Mouse (Mus musculus) midbrain, postnatal 0 days (tissue): ENCODE measurements at regions not wholly inside any gene's neighbourhood (a gene's known extent, or its start where the extent isn't known, plus 50 kb on each side); places are given as distances from the start of the nearest gene placed in this dataset.
A peak's percentile ranks its signal among the peaks of the same experiment; 100 is the strongest.

Source experiments
- ATAC-seq: fragments of 200-750 bp; cut with Nextera tagmentation; 2 replicates; pipeline ENCODE4 v1.8.0; 2017; ENCODE audit warnings: moderate number of reproducible peaks, mild to moderate bottlenecking, moderate TSS enrichment, moderate library complexity; ENCODE audit not compliant: low FRiP score
- DNase-seq: peaks from one replicate; pipeline ENCODE4 v3.0.0-alpha.2; 2015; ENCODE audit warnings: low spot score
- H3K27ac ChIP-seq: fragments of 300-500 bp; sonication (generic); 2 replicates; pipeline ENCODE4 v1.5.1; 2014; ENCODE audit warnings: low read depth, mild to moderate bottlenecking, low read length, mixed read lengths
- H3K27me3 ChIP-seq: fragments of 300-500 bp; sonication (generic); 2 replicates; pipeline ENCODE4 v1.6.1; 2014; ENCODE audit warnings: low read length, control low read depth, mixed read lengths; ENCODE audit not compliant: insufficient read depth
- H3K36me3 ChIP-seq: fragments of 300-500 bp; sonication (generic); 2 replicates; pipeline ENCODE4 v1.6.1; 2014; ENCODE audit warnings: low read length, control low read depth, mixed read lengths; ENCODE audit not compliant: insufficient read depth
- H3K4me1 ChIP-seq: fragments of 300-500 bp; sonication (generic); 2 replicates; pipeline ENCODE4 v1.6.1; 2014; ENCODE audit warnings: mild to moderate bottlenecking, control low read depth, antibody characterized with exemption, low read length, mixed read lengths; ENCODE audit not compliant: insufficient read depth
- H3K4me2 ChIP-seq: fragments of 300-500 bp; sonication (generic); 2 replicates; pipeline ENCODE4 v1.6.1; 2014; ENCODE audit warnings: low read depth, mild to moderate bottlenecking, low read length, mixed read lengths; ENCODE audit not compliant: poor library complexity, severe bottlenecking
- H3K4me3 ChIP-seq: fragments of 300-500 bp; sonication (generic); 2 replicates; pipeline ENCODE4 v1.5.1; 2014; ENCODE audit warnings: low read depth, mild to moderate bottlenecking, low read length, moderate library complexity
- H3K9ac ChIP-seq: fragments of 300-500 bp; sonication (generic); replicated peaks from 2 replicates; pipeline ENCODE4 v1.6.1; 2014; ENCODE audit warnings: mild to moderate bottlenecking, low read length, moderate library complexity, mixed read lengths; ENCODE audit not compliant: poor library complexity, severe bottlenecking
- H3K9me3 ChIP-seq: fragments of 300-500 bp; sonication (generic); 2 replicates; pipeline ENCODE4 v1.6.1; 2016; ENCODE audit warnings: low read length, control low read depth
- CTCF ChIP-seq: IDR thresholded peaks from 2 replicates; pipeline ENCODE4 v1.5.1; 2016; ENCODE audit warnings: antibody characterized with exemption, mild to moderate bottlenecking
- WGBS: fragments of 180-500 bp; shearing (Covaris S2); extraction: QIAGEN DNeasy Blood & Tissue Kit; methylation state at CpG from one replicate; pipeline ENCODE4 v1.1.7; 2014; 5-methylcytosine and 5-hydroxymethylcytosine counted together

- Histone ChIP-seq H3K4me3 (no peak overlapping the region), H3K9me3 (no peaks in the 10 kb centered on the region), H3K4me1 (no peaks in the 10 kb centered on the region), H3K27ac (no peak overlapping the region), H3K27me3 (no peaks in the 10 kb centered on the region), H3K4me2 (no peak overlapping the region), H3K9ac (no peak overlapping the region), H3K36me3 (no peaks in the 10 kb centered on the region)
- DNase-seq (peak; percentile 30), ATAC-seq (no peak)
- TF ChIP-seq CTCF = no peak
- WGBS = 74% methylated on average over 3 of the region's 3 CpGs
Observed at GRCm38 (mm10) chr15:68435961-68436360, 1935.3 kb upstream of the Lrrc6 start.

- DNase-seq = no peak
- TF ChIP-seq CTCF = no peak
- H3K27ac ChIP-seq = no peak overlapping the region
- H3K4me1 ChIP-seq = no peaks in the 10 kb centered on the region
- H3K4me2 ChIP-seq = no peak overlapping the region
- H3K36me3 ChIP-seq = no peaks in the 10 kb centered on the region
- no peak overlapping the region for H3K9ac ChIP-seq
- H3K27me3 ChIP-seq = no peaks in the 10 kb centered on the region
- ATAC-seq = no peak
- no peaks in the 10 kb centered on the region for H3K9me3 ChIP-seq
- H3K4me3 ChIP-seq = no peak overlapping the region
- WGBS = 68% methylated on average over 2 of the region's 2 CpGs
Observed at GRCm38 (mm10) chr15:68431251-68431650, 1930.5 kb upstream of the Lrrc6 start.

- Histone ChIP-seq H3K4me1 (no peaks in the 10 kb centered on the region), H3K4me2 (no peak overlapping the region), H3K36me3 (no peaks in the 10 kb centered on the region), H3K9me3 (no peaks in the 10 kb centered on the region), H3K27ac (no peak overlapping the region), H3K9ac (no peak overlapping the region), H3K27me3 (no peaks in the 10 kb centered on the region), H3K4me3 (no peak overlapping the region)
- WGBS = 76% methylated on average over 4 of the region's 4 CpGs
- no peak for ATAC-seq
- DNase-seq = no peak
- TF ChIP-seq CTCF = no peak
Observed at GRCm38 (mm10) chr15:68430486-68430885, 1929.8 kb upstream of the Lrrc6 start.

- DNase-seq (peak; percentile 84), ATAC-seq (peak; percentile 76; the same call in 1 of the 2 replicates)
- Histone ChIP-seq H3K4me1 (no peaks in the 10 kb centered on the region), H3K9ac (no peak overlapping the region), H3K4me3 (no peak overlapping the region), H3K4me2 (no peak overlapping the region), H3K36me3 (no peaks in the 10 kb centered on the region), H3K9me3 (no peaks in the 10 kb centered on the region), H3K27me3 (no peaks in the 10 kb centered on the region), H3K27ac (no peak overlapping the region)
- TF ChIP-seq CTCF = peak; percentile 90
- WGBS = 15% methylated on average over 6 of the region's 6 CpGs
Observed at GRCm38 (mm10) chr15:68428444-68429228, 1927.9 kb upstream of the Lrrc6 start.

- Histone ChIP-seq H3K4me2 (no peak overlapping the region), H3K36me3 (no peaks in the 10 kb centered on the region), H3K27ac (no peak overlapping the region), H3K9ac (no peak overlapping the region), H3K9me3 (no peaks in the 10 kb centered on the region), H3K4me1 (no peaks in the 10 kb centered on the region), H3K27me3 (no peaks in the 10 kb centered on the region), H3K4me3 (no peak overlapping the region)
- 20% methylated on average over 1 of the region's 1 CpGs for WGBS
- ATAC-seq (no peak), DNase-seq (no peak)
- no peak for TF ChIP-seq CTCF
Observed at GRCm38 (mm10) chr15:68417142-68417541, 1916.4 kb upstream of the Lrrc6 start.

- ATAC-seq = no peak
- no peaks in the 10 kb centered on the region for H3K36me3 ChIP-seq
- no peak overlapping the region for H3K4me2 ChIP-seq
- no peak overlapping the region for H3K4me3 ChIP-seq
- peak; percentile 65 for DNase-seq
- 34% methylated on average over 3 of the region's 3 CpGs for WGBS
- no peak overlapping the region for H3K9ac ChIP-seq
- H3K9me3 ChIP-seq = no peaks in the 10 kb centered on the region
- H3K27me3 ChIP-seq = no peaks in the 10 kb centered on the region
- no peak overlapping the region for H3K27ac ChIP-seq
- H3K4me1 ChIP-seq = no peaks in the 10 kb centered on the region
- peak; percentile 78 for TF ChIP-seq CTCF
Observed at GRCm38 (mm10) chr15:68415401-68415925, 1914.8 kb upstream of the Lrrc6 start.
